Mouse (Mus musculus) midbrain, embryonic 14.5 days (tissue): ENCODE data around the gene Bcas2. TPM values are rescaled to one million over a fixed set of nuclear protein-coding genes. Genes with fewer than 3 reads are reported as not detected.
"Not testable (repeated sequence)": the region's sequence is repeated elsewhere in the genome, so short reads cannot be mapped to it uniquely, and the experiment has no call there.

Source experiments
- ATAC-seq: fragments of 200-750 bp; cut with Nextera tagmentation; 2 replicates; pipeline ENCODE4 v1.8.0; 2017; ENCODE audit warnings: moderate number of reproducible peaks, moderate library complexity; ENCODE audit not compliant: low FRiP score, low TSS enrichment
- DNase-seq: peaks from one replicate; pipeline ENCODE4 v3.0.0-alpha.2; 2015
- H3K27ac ChIP-seq: fragments of 300-500 bp; sonication (generic); replicated peaks from 2 replicates; pipeline ENCODE4 v1.5.1; 2014; ENCODE audit warnings: mild to moderate bottlenecking, low read depth, low read length, moderate library complexity
- H3K27me3 ChIP-seq: fragments of 300-500 bp; sonication (generic); 2 replicates; pipeline ENCODE4 v1.6.1; 2014; ENCODE audit warnings: low read length, control low read depth, mixed read lengths; ENCODE audit not compliant: control insufficient read depth, insufficient read depth
- H3K36me3 ChIP-seq: fragments of 300-500 bp; sonication (generic); 2 replicates; pipeline ENCODE4 v1.6.1; 2014; ENCODE audit warnings: low read length, control low read depth; ENCODE audit not compliant: control insufficient read depth, insufficient read depth
- H3K4me1 ChIP-seq: fragments of 300-500 bp; sonication (generic); 2 replicates; pipeline ENCODE4 v1.6.1; 2014; ENCODE audit warnings: mild to moderate bottlenecking, antibody characterized with exemption, low read length, control low read depth; ENCODE audit not compliant: control insufficient read depth, insufficient read depth
- H3K4me2 ChIP-seq: fragments of 300-500 bp; sonication (generic); 2 replicates; pipeline ENCODE4 v1.6.1; 2014; ENCODE audit warnings: mild to moderate bottlenecking, low read length, moderate library complexity
- H3K4me3 ChIP-seq: fragments of 300-500 bp; sonication (generic); replicated peaks from 2 replicates; pipeline ENCODE4 v1.5.1; 2014; ENCODE audit warnings: low read depth, low read length
- H3K9ac ChIP-seq: fragments of 300-500 bp; sonication (generic); replicated peaks from 2 replicates; pipeline ENCODE4 v1.6.1; 2014; ENCODE audit warnings: mild to moderate bottlenecking, low read length, moderate library complexity
- H3K9me3 ChIP-seq: fragments of 300-500 bp; sonication (generic); 2 replicates; pipeline ENCODE4 v1.6.1; 2016; ENCODE audit warnings: low read length, control low read depth, mixed read lengths; ENCODE audit not compliant: control insufficient read depth
- WGBS: fragments of 180-500 bp; shearing (Covaris S2); extraction: QIAGEN DNeasy Blood & Tissue Kit; methylation state at CpG from one replicate; pipeline ENCODE4 v1.1.7; 2014; 5-methylcytosine and 5-hydroxymethylcytosine counted together
- polyA plus RNA-seq: library from polyadenylated mRNA; unstranded; fragments of >200 nt; fragmentation: Nextera tagmentation; extraction: Ambion mirVana; gene quantifications from 2 replicates; pipeline ENCODE4 v1.2.1, GENCODE M21; 2014

The Bcas2 gene
- polyA plus RNA-seq, 1 experiment from 2014 or later = 221 TPM

DNA sequence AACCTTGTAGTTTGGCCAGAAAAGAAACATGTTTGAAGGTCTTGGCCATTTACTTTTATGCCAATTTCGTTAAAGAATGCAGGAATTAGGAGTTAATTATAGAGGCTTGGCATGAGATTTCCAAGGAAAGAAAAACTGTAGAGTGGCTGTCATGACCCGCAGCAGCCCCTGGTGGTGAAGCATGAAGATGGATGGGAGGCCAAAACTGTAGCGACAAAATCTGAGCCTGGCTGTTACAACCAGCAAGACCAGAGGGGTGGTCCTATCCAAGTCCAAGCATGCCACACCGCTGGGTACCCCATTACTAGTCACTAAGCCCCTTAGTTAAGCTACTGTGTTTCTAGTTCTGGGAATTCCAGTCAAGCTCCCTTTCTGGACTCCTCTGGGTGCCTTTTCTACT lies 9.7 kb downstream of the Bcas2 start:
- Histone ChIP-seq H3K27ac (no peak overlapping the region), H3K9ac (no peak overlapping the region), H3K9me3 (no peaks in the 10 kb centered on the region), H3K4me3 (no peak overlapping the region), H3K4me2 (no peak overlapping the region), H3K27me3 (no peaks in the 10 kb centered on the region), H3K4me1 (no peaks in the 10 kb centered on the region), H3K36me3 (peaks cover 32% of the 10 kb centered on the region)
- WGBS = 56% methylated on average over 4 of the region's 4 CpGs
- DNase-seq = no peak
- ATAC-seq = no peak

DNA sequence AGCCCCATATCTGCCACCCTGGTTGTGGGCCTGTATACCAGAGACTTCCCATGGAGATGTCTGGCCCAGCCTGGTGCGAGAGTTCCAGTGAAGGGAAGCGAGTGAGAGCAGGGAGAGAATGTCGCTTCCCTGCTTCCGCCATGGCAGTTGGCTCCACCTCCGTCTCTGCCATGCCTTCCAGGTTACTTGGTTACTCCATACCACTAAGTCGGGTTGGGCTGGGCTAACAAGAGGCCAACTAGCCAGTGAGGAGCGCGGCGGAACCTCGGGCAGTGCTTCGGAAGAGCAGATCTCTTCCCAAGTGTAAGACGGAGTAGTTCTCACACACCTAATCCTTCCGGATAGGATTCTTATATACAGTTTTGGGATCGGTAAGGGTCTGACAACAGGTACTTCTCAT lies 11.4 kb downstream of the Bcas2 start:
- no peak overlapping the region for H3K9ac ChIP-seq
- no peaks in the 10 kb centered on the region for H3K4me1 ChIP-seq
- ATAC-seq = no peak
- H3K9me3 ChIP-seq = no peaks in the 10 kb centered on the region
- no peak overlapping the region for H3K27ac ChIP-seq
- peaks cover 16% of the 10 kb centered on the region for H3K36me3 ChIP-seq
- H3K4me2 ChIP-seq = no peak overlapping the region
- WGBS = 82% methylated on average over 14 of the region's 14 CpGs
- H3K27me3 ChIP-seq = no peaks in the 10 kb centered on the region
- H3K4me3 ChIP-seq = no peak overlapping the region
- DNase-seq = no peak

DNA sequence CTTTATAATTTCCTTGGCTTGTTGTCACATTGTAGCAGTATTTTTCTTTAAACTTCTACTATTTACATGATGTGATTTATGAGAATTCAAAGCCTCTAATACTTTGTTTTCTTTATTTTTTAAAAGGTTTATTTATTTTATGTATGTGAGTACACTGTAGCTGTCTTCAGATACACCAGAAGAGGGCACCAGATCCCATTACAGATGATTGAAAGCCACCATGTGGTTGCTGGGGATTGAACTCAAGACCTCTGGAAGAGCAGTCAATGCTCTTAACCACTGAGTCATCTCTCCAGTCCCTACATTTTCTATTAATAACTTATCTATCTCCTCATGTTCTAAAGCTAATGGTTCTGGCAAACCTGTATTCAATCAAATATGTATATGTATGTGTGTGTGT lies 13.0 kb downstream of the Bcas2 start:
- not testable (repeated sequence) for H3K27me3 ChIP-seq, H3K4me3 ChIP-seq, H3K27ac ChIP-seq, H3K4me1 ChIP-seq, DNase-seq, H3K4me2 ChIP-seq, H3K9me3 ChIP-seq, H3K9ac ChIP-seq, H3K36me3 ChIP-seq, ATAC-seq

DNA sequence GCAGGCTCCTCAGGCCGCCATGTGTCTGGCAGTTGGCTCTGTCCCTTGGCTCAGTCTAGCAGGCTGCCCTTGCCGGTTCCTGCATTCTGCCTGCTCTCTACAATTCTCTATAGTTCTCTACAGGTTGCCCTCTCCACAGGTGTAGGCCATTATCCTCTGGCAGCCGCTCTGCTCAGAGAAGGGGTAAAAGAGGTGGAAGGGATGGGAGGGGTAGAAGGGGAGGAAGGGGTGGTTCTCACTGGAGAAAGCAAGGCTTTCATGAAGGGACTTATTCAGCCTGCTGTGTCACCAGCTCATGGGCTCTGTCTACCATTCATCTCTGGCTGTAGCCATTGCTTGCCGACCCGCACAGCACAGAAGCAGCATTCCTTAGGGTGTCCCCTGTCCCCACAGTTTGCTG lies 17.0 kb downstream of the Bcas2 start:
- Histone ChIP-seq H3K36me3 (no peaks in the 10 kb centered on the region), H3K4me1 (no peaks in the 10 kb centered on the region), H3K9me3 (no peaks in the 10 kb centered on the region), H3K27me3 (no peaks in the 10 kb centered on the region), H3K4me3 (no peak overlapping the region), H3K27ac (no peak overlapping the region), H3K4me2 (no peak overlapping the region), H3K9ac (no peak overlapping the region)
- ATAC-seq (no peak), DNase-seq (no peak)
- WGBS = 56% methylated on average over 5 of the region's 5 CpGs

DNA sequence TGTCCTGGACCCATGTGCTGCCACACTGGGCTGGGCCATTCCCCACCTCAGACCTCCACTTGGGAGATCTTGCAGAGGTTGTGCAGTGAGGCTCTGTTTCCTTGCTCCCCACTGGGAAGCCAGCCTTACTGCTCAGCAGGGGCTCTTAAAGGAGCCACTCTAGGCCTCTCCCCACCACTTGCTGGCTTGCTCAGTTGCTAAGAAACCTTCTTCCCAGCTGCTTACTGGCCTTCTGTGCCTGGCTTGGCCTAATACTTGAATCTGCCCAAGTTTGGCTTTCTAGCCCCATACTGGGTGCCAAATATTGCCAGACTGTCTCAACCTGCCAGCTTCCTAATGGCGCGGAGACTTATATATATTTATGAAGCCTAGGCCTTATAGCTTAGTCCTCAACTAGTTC lies 17.4 kb downstream of the Bcas2 start:
- 92% methylated on average over 2 of the region's 2 CpGs for WGBS
- no peak for ATAC-seq

DNA sequence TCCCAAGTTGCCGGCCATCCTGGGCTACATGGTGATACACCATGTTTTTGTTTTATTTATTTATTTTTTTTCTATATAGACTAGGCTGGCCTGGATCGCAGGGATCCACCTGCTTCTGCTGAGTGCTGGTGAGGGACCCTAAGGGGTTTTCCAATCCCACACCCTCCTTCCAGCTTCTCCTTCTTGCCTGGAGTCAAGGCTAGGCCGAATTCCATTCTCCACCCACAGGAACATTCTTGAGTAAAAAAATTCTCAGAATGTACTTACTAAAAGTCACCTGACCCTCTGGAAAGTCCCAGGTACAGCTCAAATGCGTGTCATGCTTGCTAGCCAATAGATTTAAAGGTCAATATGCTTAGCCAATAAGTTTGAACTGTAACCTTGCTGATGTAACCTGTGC lies 20.7 kb downstream of the Bcas2 start:
- Histone ChIP-seq H3K9ac (no peak overlapping the region), H3K4me3 (no peak overlapping the region), H3K9me3 (no peaks in the 10 kb centered on the region), H3K27me3 (no peaks in the 10 kb centered on the region), H3K4me2 (no peak overlapping the region), H3K4me1 (no peaks in the 10 kb centered on the region), H3K27ac (no peak overlapping the region), H3K36me3 (no peaks in the 10 kb centered on the region)
- no peak for ATAC-seq
- DNase-seq = no peak
- WGBS = 90% methylated on average over 4 of the region's 4 CpGs

More for the DNA sequence above, 17.4 kb downstream of the Bcas2 start:
- no peak overlapping the region for H3K9ac ChIP-seq
- H3K36me3 ChIP-seq = no peaks in the 10 kb centered on the region
- no peak for DNase-seq
- no peaks in the 10 kb centered on the region for H3K4me1 ChIP-seq
- no peak overlapping the region for H3K27ac ChIP-seq
- no peak overlapping the region for H3K4me3 ChIP-seq
- H3K9me3 ChIP-seq = no peaks in the 10 kb centered on the region
- no peaks in the 10 kb centered on the region for H3K27me3 ChIP-seq
- no peak overlapping the region for H3K4me2 ChIP-seq

DNA sequence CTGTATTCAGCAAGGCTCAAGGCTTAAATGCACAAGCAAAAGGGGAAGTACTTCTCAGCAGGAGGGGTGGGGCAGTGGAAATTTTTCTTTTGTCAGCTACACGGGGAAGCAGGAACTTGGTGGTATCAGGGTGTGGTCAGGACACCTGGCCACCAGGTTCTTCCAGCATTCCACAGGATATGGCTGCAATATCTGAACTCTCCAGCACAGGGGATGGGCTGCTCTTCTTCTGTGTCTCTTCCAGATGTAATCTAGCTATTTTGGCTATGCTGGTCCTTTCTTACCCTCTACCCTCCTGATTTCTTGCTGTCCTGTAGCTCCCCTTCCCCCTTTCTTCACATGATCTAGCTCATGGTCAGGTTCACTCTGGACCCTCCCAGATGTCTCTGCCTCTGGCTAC lies 21.7 kb downstream of the Bcas2 start:
- ATAC-seq (no peak), DNase-seq (no peak)
- WGBS = 88% methylated on average over 1 of the region's 1 CpGs
- Histone ChIP-seq H3K4me1 (no peaks in the 10 kb centered on the region), H3K9me3 (no peaks in the 10 kb centered on the region), H3K27me3 (no peaks in the 10 kb centered on the region), H3K9ac (no peak overlapping the region), H3K4me2 (no peak overlapping the region), H3K27ac (no peak overlapping the region), H3K4me3 (no peak overlapping the region), H3K36me3 (no peaks in the 10 kb centered on the region)

DNA sequence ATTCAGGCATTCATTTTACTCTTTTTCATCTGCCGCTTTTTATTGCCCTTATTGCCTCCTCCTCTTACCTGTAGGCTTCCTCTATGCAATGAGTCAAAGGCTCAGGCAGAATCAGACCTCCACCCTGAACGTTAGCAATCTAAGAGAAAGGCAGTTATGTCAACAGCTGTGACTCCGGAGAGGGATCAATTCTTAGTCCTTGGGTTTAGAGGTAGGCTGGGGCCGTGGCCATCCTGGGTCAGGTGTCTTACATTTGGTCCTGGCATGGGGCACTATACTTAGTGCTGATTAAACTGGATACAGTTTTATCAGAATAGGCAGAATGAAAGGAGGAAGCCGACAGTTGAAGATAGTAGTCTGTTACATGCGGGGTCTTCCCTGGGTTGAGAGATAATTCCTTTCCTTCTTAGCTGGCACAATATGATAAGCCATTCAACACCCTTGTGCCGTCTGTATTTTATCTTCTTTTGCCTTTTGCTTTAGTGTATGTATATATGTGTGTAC lies 24.9 kb downstream of the Bcas2 start:
- H3K4me3 ChIP-seq = no peak overlapping the region
- H3K4me1 ChIP-seq = no peaks in the 10 kb centered on the region
- H3K36me3 ChIP-seq = no peaks in the 10 kb centered on the region
- H3K9ac ChIP-seq = no peak overlapping the region
- WGBS = 85% methylated on average over 7 of the region's 7 CpGs
- H3K9me3 ChIP-seq = no peaks in the 10 kb centered on the region
- DNase-seq (no peak), ATAC-seq (no peak)
- H3K27me3 ChIP-seq = no peaks in the 10 kb centered on the region
- H3K27ac ChIP-seq = no peak overlapping the region
- no peak overlapping the region for H3K4me2 ChIP-seq

DNA sequence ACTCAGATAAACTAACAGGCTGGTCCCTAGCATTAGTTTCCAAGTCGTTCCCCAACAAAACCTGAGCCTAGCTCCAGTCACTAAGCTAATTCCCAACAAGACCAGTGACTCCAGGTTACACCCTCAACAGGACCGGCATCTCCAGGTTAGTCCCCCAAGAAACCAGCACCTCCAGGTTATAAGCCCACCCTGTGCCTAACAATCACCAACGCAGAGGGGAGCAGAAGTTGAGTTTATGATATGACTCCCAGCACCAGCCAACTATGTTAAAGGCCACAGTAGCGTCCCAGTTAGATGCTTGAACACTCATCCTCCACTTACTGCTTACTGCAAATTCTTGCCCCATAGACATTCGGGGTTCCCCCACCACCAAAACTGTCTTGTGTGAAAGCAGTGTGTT lies 27.9 kb downstream of the Bcas2 start:
- 90% methylated on average over 5 of the region's 5 CpGs for WGBS
- ATAC-seq = no peak
- no peaks in the 10 kb centered on the region for H3K4me1 ChIP-seq
- H3K4me2 ChIP-seq = no peak overlapping the region
- no peak overlapping the region for H3K27ac ChIP-seq
- no peak for DNase-seq
- H3K27me3 ChIP-seq = no peaks in the 10 kb centered on the region
- no peak overlapping the region for H3K9ac ChIP-seq
- H3K36me3 ChIP-seq = no peaks in the 10 kb centered on the region
- no peaks in the 10 kb centered on the region for H3K9me3 ChIP-seq
- H3K4me3 ChIP-seq = no peak overlapping the region
